Mouse (Mus musculus) ES-Bruce4 (cell line): Measurements from ENCODE around the gene Wnt7b. TPM values are rescaled to one million over a fixed set of nuclear protein-coding genes. Genes with fewer than 3 reads are reported as not detected.

Experiments
- H3K27ac ChIP-seq: 2 replicates; pipeline ENCODE4 v1.5.1; 2012; ENCODE audit warnings: low read length, inconsistent platforms; ENCODE audit not compliant: insufficient read depth
- H3K27me3 ChIP-seq: 2 replicates; pipeline ENCODE4 v1.6.1; 2012; ENCODE audit warnings: mild to moderate bottlenecking, low read length, inconsistent platforms; ENCODE audit not compliant: control insufficient read depth, poor library complexity, insufficient read depth, severe bottlenecking
- H3K36me3 ChIP-seq: 2 replicates; pipeline ENCODE4 v1.6.1; 2012; ENCODE audit warnings: inconsistent platforms, mild to moderate bottlenecking, low read length, moderate library complexity; ENCODE audit not compliant: control insufficient read depth, poor library complexity, insufficient read depth, severe bottlenecking
- H3K4me1 ChIP-seq: one replicate; pipeline ENCODE4 v1.8.1; 2011; ENCODE audit warnings: low read length; ENCODE audit not compliant: control insufficient read depth, insufficient read depth
- H3K4me3 ChIP-seq: 2 replicates; pipeline ENCODE4 v1.5.1; 2011; ENCODE audit warnings: low read depth, mild to moderate bottlenecking, low read length
- H3K9ac ChIP-seq: 2 replicates; pipeline ENCODE4 v1.6.1; 2012; ENCODE audit warnings: low read depth, mild to moderate bottlenecking, inconsistent platforms; ENCODE audit not compliant: poor library complexity, severe bottlenecking
- H3K9me3 ChIP-seq: replicated peaks from 2 replicates; pipeline ENCODE4 v1.6.1; 2012; ENCODE audit warnings: mild to moderate bottlenecking, low read length, inconsistent platforms; ENCODE audit not compliant: control insufficient read depth, poor library complexity, insufficient read depth, severe bottlenecking
- CTCF ChIP-seq: IDR thresholded peaks from one replicate; pipeline ENCODE4 v1.8.1; 2011; ENCODE audit warnings: low read depth, low read length
- EP300 ChIP-seq: IDR thresholded peaks from 2 replicates; pipeline ENCODE4 v1.6.1; 2011; ENCODE audit warnings: low read depth, low read length; ENCODE audit not compliant: insufficient read depth
- POLR2A ChIP-seq: IDR thresholded peaks from one replicate; pipeline ENCODE4 v1.8.1; 2011; ENCODE audit warnings: low read length; ENCODE audit not compliant: insufficient read depth
- polyA plus RNA-seq: library from polyadenylated mRNA; stranded (reverse); fragments of >200 nt; gene quantifications from 2 replicates; pipeline ENCODE4 v1.2.4, GENCODE M21; 2011; ENCODE audit warnings: low read depth; ENCODE audit not compliant: missing spikeins, insufficient read depth, insufficient read length

The Wnt7b gene
- polyA plus RNA-seq, 1 experiment = 29.8 TPM

DNA sequence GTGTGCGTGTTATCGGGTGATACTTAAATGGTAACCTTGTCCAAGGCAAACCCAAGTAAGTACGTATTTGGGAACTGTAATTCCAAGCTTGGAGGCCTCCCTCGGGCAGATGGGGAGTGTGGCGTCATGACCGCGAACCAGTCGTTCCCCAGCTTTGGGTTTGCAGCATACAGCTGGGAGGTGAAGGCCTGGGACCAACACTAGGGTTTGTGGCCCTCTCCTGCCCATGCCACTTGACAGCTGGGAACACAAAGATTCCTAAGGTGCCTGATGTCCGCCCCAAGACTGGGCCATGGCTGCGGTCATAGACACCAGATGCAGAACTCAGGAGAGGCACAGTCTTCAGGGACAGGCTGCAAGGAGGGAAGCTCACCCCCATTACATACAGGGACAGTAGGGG, 82.0 kb downstream of the Wnt7b start:
- H3K36me3 ChIP-seq = no peaks in the 10 kb centered on the region
- H3K27ac ChIP-seq = no peak overlapping the region
- H3K9me3 ChIP-seq = no peaks in the 10 kb centered on the region
- no peaks in the 10 kb centered on the region for H3K27me3 ChIP-seq
- H3K9ac ChIP-seq = no peak overlapping the region
- no peaks in the 10 kb centered on the region for H3K4me1 ChIP-seq
- TF ChIP-seq EP300 = no peak
- no peak for TF ChIP-seq POLR2A
- no peak for TF ChIP-seq CTCF
- no peak overlapping the region for H3K4me3 ChIP-seq

DNA sequence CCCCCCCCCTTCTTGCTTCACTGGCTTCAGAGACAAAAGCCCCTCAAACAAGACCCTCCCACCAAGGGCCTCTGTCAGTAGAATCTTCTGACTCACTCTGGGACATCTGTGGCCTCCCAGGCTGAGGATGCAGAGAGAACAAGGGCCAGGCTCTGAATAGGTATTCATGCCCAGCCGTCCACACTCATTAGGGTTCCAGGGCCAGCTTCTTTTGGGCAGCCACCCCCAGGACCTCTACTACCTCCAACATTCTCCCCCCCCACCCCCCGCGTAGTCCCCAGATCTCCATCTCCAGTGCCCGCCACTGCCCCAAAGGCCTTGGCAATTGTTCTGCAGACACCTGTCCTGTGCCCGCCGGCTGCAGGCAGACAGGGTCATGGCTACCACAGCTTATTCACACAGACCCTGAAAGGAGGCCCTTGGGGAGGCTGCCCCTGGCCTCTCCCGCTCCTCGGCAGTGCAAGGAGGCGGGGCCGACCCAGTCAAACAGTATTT, 84.2 kb downstream of the Wnt7b start:
- Histone ChIP-seq H3K4me1 (peaks cover 3% of the 10 kb centered on the region), H3K27ac (no peak overlapping the region), H3K9ac (no peak overlapping the region), H3K4me3 (no peak overlapping the region), H3K27me3 (no peaks in the 10 kb centered on the region), H3K36me3 (no peaks in the 10 kb centered on the region), H3K9me3 (no peaks in the 10 kb centered on the region)
- no peak for TF ChIP-seq CTCF
- TF ChIP-seq EP300 = no peak
- TF ChIP-seq POLR2A = no peak

DNA sequence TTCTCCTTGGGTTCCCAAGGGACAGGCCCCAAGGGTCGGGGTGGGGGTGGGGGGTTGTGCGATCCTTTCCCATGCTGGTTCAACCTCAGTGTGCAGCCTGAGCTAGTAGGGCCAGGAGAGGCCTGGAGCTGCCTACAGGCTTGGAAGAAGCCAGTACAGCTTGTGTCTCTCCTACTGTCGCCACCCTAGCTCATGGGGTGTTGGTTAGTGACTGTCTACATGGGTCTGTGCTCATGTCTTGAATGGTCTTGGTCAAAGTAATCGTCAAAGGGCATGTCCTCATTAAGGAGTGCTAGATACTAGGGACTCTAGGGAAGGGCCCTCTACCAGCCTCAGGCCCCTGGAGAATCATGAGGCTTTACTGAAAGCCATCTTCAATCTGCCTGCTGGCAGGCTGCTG, 84.7 kb downstream of the Wnt7b start:
- Histone ChIP-seq H3K4me1 (peaks cover 3% of the 10 kb centered on the region), H3K36me3 (no peaks in the 10 kb centered on the region), H3K27ac (no peak overlapping the region), H3K27me3 (no peaks in the 10 kb centered on the region), H3K4me3 (no peak overlapping the region), H3K9ac (no peak overlapping the region), H3K9me3 (no peaks in the 10 kb centered on the region)
- no peak for TF ChIP-seq EP300
- no peak for TF ChIP-seq POLR2A
- TF ChIP-seq CTCF = no peak

DNA sequence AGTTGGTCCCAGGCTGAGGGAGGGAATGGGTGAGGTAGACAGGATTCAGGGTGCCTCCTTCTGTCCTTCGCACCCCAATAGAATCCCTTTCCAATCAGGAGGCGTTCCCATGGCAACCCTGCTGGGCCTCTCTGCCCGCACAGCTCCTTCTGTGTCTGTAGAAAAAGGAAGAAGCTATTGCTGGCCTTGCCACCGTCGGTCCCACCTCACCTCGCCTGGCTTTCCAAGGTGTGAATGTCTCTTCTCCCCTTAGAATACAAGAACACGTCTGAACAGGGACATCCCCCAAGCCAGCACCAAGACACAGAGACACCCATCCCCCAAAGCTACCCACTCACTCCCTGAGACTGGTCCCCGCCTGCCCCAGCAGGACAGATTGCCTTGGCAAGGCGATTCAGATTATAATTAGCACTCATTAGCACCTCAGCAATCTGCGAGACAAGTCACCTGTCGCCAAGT, 88.1 kb downstream of the Wnt7b start:
- H3K27ac ChIP-seq = no peak overlapping the region
- no peaks in the 10 kb centered on the region for H3K36me3 ChIP-seq
- no peak for TF ChIP-seq CTCF
- TF ChIP-seq POLR2A = no peak
- no peak for TF ChIP-seq EP300
- peaks cover 3% of the 10 kb centered on the region for H3K4me1 ChIP-seq
- no peak overlapping the region for H3K4me3 ChIP-seq
- H3K9me3 ChIP-seq = no peaks in the 10 kb centered on the region
- H3K9ac ChIP-seq = no peak overlapping the region
- no peaks in the 10 kb centered on the region for H3K27me3 ChIP-seq

DNA sequence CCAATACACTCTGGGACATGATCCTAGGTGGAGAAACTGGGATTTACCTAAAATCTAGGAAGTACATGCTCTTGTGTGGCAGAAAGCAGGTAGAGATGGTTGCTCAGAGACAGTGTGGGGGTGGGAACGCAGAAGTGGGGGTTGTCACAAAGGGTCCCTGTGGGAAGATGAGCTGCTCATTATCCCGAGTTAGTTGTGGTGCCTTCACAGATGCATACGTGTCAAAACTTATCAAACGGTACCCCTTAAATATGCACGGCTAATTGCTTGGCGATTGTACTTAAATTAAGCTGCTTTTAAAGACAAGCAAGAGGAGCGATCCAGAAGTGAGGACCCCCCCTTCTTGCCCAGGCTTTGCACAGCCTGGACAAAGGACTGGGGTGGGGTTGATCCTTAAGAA, 92.5 kb downstream of the Wnt7b start:
- H3K4me3 ChIP-seq = no peak overlapping the region
- H3K4me1 ChIP-seq = peaks cover 3% of the 10 kb centered on the region
- H3K27me3 ChIP-seq = no peaks in the 10 kb centered on the region; the same call in 1 of the 2 replicates
- no peak overlapping the region for H3K9ac ChIP-seq
- no peak for TF ChIP-seq CTCF
- no peak for TF ChIP-seq POLR2A
- no peak for TF ChIP-seq EP300
- no peaks in the 10 kb centered on the region for H3K9me3 ChIP-seq
- no peak overlapping the region for H3K27ac ChIP-seq
- no peaks in the 10 kb centered on the region for H3K36me3 ChIP-seq

DNA sequence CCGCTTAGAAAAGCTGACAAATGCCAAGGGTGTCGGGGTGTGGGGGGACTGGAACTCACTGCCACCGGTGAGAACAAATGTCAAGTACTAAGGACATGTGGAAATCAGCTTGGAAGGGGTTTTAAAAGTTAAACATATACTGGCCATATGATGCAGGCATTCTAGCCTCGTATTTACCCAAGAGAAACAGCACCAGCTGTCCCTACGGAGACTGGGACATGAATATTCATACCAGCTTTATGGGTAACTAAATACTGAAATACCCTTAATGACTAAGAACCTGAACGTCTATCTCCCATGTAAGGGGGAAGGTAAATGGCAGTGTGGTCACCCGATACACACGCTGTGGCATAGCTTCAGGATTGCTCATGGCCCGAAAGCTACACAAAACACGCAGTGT, 93.4 kb downstream of the Wnt7b start:
- no peaks in the 10 kb centered on the region; the same call in 1 of the 2 replicates for H3K27me3 ChIP-seq
- H3K9me3 ChIP-seq = no peaks in the 10 kb centered on the region
- no peak overlapping the region for H3K4me3 ChIP-seq
- no peak overlapping the region for H3K9ac ChIP-seq
- TF ChIP-seq CTCF = no peak
- TF ChIP-seq EP300 = no peak
- TF ChIP-seq POLR2A = no peak
- H3K36me3 ChIP-seq = no peaks in the 10 kb centered on the region
- H3K27ac ChIP-seq = no peak overlapping the region
- H3K4me1 ChIP-seq = no peaks in the 10 kb centered on the region

Other genes starting within 250 kb of the Wnt7b start
- gene Atxn10, start 246.2 kb downstream of the Wnt7b start, polyA plus RNA-seq = 315 and 320 TPM in 2 replicates
- not detected in 2 replicates for gene 7530416G11Rik, start 79.2 kb downstream of the Wnt7b start, polyA plus RNA-seq
- 0.28 and 0.43 TPM in 2 replicates for gene Ppara, start 152.5 kb upstream of the Wnt7b start, polyA plus RNA-seq
- 18.1 and 19.9 TPM in 2 replicates for gene Cdpf1, start 229.2 kb upstream of the Wnt7b start, polyA plus RNA-seq
- 0.13 TPM in 1 of 2 replicates, not detected in the other for gene Pkdrej, start 239.3 kb upstream of the Wnt7b start, polyA plus RNA-seq
- 4.4 and 6.3 TPM in 2 replicates for gene Ttc38, start 249.8 kb upstream of the Wnt7b start, polyA plus RNA-seq